Mouse (Mus musculus) mouse trophoblast stem cell (cell line): ENCODE data around the gene Iqcd.

Experiments
- in situ Hi-C, 2 experiments: fragments of 300-500 bp; cut with MseI, MboI; formaldehyde crosslinking; loops; 2 replicates in 1 of 2; 3 replicates in 1 of 2; pipeline ENCODE4 v1.15.1; 2025

Gene Iqcd

DNA sequence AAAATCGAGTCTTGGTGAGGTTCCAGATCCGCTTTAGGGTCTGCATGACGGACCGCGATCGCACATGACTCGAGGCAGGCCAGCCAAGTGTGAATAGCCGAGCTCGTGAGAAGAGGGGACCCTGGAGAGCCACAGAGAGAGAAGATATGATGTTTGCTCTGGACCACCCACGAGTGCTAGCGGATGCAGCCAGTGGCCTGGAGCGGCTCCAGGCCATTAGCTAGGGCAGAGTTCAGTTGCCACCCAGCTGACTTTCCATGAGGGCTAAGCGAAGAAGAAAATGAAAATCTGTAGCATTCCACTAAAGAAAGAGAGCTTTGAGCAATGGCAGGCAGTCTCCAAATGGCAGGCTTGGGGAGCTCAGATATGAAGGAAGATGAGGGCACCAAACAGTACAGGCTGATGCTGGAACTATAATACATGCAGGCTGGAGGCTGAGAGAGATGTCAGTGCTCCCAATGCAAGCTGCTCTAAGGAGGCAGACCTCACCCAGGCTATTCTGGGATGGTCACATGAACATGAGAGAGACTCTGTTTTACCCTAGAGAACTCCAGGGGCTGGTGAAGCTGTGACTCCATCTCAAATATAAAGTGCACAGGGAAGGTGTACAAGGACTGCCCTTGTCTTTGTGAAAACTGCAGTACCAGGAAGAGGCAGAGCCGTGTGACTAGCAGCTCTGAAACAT lies 17.6 kb upstream of the Iqcd start:
- in situ Hi-C loops, result no loop called here

DNA sequence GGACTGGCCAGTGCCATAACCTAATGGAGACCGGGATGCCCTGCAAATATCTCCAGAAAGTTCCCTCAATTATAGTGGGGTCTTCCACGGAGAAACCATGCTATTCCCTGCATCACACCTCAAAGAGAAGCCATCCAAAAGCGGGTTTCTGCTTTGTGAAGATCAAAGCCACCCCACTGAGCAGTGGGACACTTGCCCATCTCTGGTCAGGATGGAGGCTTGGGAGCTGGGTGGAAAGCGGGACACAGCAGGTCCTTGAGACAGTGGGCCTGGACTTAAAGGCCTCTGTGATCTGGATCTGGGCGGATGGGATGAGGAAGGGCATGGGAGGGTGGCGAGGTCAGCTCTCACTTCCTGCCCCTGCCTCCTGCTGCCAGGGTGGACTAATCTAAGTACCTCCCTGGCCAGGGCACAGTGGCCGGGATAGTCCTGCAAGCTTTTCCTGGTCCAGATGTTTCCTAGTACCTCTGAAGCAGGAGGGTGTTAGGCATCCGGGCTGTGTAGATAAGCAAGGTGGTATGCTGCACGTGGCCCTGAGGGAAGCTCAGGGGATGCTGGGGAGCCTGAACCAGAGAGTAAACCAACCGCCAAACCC lies 14.2 kb upstream of the Iqcd start:
- in situ Hi-C loops, result no loop called here

- in situ Hi-C loops, result no loop called here
Observed at GRCm38 (mm10) chr5:120576781-120577301, 12.0 kb upstream of the Iqcd start.

GRCm38 (mm10) chr5:120577935-120578441 lies 10.8 kb upstream of the Iqcd start:
- in situ Hi-C loops, result no loop called here

DNA sequence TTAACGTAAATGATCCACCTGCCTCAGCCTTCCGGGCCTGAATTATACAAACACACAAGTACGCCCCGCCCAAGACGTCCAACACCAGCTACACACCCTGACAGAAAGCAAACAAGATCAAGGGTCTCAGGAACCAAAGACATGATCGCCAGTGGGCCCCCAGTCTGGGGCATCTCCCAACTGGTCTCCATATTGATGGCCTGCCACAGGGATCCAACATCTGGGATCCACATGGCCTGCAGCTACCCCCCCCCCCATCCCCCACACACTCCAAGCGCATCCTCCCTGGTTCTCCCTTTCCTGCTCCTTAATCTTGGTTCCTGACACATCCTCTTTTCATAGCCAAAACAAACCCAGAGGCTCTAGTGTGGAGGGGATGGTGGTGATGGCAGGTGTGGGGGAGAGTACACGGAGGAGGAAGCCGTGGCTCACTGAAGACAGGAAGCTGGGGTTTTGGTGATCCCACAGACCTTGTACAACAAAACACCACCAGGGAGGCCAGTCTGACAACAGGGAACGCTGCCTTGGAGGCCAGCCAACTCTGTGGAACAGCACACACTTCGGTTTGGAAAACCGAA lies 10.2 kb upstream of the Iqcd start:
- in situ Hi-C loops, result no loop called here

DNA sequence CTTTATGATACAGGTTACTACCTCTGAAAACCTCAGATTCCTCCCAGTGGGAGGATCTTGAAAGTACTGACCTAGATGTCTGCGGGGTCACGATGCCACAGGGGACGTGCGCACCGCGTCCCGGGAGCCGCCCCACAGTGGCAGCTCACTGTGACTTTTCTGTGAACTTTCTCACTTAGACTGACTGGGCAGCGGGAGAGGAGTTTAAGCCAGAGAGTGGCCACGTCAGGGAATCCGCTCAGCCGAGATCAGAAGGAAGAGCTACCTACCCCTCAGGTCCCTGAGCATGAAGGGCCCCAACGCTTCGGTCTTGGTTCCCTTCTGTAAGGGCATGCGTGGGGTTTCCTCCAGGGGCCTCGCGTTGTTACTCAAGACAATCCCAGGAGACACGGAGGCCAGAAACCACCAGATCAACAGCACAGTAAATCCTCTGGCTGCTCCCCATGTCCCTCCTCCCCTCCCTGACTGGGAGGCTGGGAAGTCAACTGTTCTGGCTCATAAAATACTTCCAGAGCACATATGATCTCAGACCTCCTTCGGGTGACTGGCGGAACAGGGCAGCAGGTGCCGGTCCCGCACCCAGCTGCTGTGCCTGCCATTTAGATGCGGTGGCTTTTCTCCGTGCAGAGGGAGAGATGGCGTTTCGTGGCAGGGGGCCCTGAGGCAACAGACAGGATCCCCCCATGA lies 9.5 kb upstream of the Iqcd start:
- in situ Hi-C loops, result no loop called here

- in situ Hi-C loops, result no loop called here
Observed at GRCm38 (mm10) chr5:120579898-120580626, 8.8 kb upstream of the Iqcd start.

- in situ Hi-C loops, result no loop called here
Observed at GRCm38 (mm10) chr5:120582002-120582401, 6.8 kb upstream of the Iqcd start.

- in situ Hi-C loops, result no loop called here
Observed at GRCm38 (mm10) chr5:120583511-120583910, 5.3 kb upstream of the Iqcd start.

DNA sequence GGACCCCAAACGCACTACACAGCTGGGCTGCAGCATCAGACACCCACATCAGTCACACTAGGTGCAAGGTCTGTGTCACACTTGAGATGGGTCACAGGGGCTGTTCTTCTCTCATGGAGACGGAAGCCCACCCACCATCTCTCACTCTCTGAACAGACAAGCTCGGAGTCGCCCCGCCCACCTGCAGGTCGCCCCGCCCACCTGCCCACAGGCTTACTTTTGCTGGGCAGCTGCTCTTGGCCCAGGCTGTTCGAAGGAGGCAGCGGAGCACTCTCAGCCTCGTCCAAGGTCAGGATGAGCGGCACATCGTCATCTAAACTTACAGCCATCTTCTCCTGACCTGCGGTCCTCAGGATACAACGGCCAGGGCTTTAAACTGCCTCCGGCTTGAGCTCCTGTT lies 3.8 kb upstream of the Iqcd start:
- in situ Hi-C loops, result no loop called here

DNA sequence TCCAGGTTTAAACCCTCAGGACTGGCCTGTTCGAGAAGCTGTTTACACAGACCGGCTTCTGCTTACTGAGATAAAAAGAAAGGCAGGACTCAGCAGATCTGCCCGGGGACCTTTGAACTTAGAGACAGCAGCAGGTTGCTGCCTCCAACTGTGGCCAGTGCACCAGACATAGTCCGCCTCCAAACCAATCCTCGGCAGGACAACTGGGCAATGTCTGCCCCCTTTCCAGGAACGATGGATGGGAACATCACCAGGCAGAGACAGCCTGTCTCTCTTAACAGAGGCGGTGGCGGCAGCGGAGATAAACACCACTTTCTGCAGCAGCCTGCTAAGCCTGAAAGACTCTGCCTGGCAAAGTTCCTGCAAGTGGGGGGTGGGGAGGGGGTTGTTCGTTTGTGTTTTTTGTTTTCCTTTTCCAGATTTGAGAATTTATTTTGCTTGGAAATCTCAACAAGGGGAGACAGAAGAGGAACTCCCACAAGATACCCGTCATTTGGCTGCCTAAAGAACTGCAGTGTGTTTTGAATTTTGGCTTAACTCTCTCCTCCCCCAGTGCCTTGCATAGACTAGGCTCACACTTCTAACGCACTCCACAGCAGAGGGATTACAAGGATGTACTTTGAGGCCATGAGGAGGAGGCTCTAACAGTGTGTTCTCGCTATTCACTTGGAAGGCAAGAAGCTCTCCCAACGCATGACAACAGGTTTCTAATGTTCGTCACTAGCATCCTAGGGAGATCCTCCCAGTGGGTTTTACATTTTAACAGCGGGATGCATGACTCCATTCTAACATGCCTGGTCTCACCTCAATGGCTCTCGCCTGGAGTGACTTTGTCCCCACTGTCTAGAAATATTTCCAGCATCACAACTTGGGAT lies 1.8 kb upstream of the Iqcd start:
- in situ Hi-C loops, result no loop called here

DNA sequence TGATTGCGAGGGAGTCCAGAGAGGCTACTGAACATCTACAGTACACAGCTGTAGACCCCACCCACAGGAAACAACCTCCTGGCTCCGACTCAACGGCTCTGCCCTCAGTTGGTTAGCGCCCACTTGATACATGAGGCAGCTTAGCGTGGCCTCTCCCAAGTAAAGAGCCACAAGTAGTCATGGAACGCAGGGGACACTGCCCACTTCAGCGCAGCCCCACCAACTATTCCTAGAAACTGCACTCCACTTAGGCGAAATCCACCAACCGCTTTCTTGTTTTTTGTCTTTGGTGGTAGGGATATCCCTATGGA lies 1.2 kb upstream of the Iqcd start:
- in situ Hi-C loops, result no loop called here

DNA sequence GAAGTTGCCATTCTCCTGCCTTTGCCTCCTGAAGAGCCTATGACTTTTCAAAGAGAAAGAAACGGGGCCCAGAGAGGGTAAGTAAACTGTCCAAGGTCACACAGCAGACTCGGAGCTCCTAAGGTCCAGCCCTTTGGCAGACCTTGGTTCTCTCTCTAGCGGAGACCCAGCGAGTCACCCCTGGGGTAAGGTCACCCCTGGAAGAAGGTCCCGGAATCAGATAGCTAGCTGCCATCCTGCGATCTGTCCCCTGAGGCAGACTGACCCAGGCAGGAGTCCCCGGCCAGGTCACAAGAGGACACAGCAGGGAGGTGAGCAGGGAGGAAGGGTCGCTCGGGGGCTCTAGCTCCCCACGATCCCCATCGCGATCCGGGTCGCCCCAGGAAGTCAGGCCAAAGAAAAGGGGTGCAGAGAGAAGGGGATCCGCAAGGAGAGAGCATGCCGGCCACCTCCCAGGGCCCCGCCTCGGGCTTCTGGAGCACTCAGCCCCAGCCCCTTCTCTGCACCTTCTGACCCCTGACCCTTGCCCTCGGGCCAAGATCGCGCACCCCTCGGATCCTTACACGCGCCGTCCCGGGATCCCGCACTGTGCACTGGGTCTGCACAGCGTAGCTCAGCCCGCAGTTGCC lies 762 bp upstream of the Iqcd start:
- in situ Hi-C loops, result no loop called here

GRCm38 (mm10) chr5:120590356-120591010 lies 1.7 kb downstream of the Iqcd start:
- in situ Hi-C loops, result no loop called here

- in situ Hi-C loops, result no loop called here
Observed at GRCm38 (mm10) chr5:120592141-120592540, 3.3 kb downstream of the Iqcd start.

GRCm38 (mm10) chr5:120594485-120594884 lies 5.7 kb downstream of the Iqcd start:
- in situ Hi-C loops, result no loop called here

- in situ Hi-C loops, result loop anchor here in 1 of 2 experiments (5.0 kb wide), 1 partner anchor 92 kb away; no protein-coding TSS in a partner anchor
Observed at GRCm38 (mm10) chr5:120599625-120600024, 10.8 kb downstream of the Iqcd start.

DNA sequence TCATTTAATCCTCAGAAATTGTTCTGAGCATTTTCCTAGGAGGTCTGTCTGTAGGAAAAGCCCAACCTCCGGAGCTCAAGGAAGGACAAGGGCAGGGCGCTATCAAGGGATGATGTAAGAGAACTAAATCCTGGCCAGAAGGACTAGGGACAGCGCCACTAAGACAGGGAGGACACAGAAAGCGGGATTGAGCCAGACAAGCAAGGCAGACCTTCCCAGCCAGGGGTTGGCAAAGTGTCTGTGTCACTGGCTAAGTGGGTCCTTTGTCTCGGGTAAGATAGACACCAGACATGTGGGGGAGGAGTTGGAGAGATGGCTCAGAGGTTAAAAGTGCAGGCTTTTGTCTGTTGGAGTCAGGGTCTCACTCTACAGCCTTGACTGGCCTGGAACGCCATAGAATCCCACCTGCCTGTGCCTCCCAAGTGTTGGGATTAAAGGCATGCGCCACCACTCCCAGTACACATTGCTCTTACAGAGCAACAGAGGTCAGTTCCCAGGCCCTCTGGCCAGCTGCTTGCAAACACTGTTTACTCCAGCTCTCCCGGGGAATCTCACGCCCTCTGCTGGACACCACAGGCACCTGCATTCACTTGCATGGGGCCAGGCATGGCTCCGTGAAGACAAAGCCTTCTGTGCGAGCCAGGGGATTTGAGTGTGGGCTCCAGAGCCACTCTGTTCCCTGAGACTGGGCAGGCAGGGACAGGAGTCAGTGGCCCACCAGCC lies 12.3 kb downstream of the Iqcd start:
- in situ Hi-C loops, result no loop called here

GRCm38 (mm10) chr5:120602210-120602609 lies 13.4 kb downstream of the Iqcd start:
- in situ Hi-C loops, result no loop called here
